Mouse (Mus musculus): ENCODE data around the gene Wbp2.

DNA sequence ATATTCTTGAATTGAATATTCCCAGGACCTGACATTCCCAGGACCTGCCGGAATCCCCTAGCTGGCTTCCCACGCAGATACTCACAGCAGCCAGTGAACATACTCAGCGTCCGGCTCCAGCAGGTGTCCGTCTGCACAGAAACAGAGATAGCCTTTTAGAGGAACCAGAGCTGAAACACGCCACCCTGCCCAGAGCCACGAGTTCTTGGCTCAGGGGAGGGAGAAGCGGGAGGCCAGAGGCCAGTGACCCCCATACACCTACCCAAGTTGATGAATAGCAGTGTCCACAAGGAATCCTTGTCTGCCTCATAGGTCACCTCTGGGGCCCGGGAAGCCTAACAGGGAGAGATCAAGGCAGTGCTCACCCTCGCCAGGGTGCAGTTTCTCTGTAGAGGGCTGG lies 47.4 kb upstream of the Wbp2 start:
- TF ChIP-seq CTCF (IDR thresholded peaks at IDR 0.05; ENCODE audit: extremely low read depth, insufficient read depth, insufficient read length, insufficient replicate concordance) (no peak), POLR2A (IDR thresholded peaks at IDR 0.05; ENCODE audit: low read depth, low read length) (no peak)

Data from spleen, adult 2 months (tissue).